Mouse (Mus musculus) liver, embryonic 14.5 days (tissue): ENCODE measurements around the gene Nt5dc1. TPM values are rescaled to one million over a fixed set of nuclear protein-coding genes. Genes with fewer than 3 reads are reported as not detected.

ENCODE experiments used
- ATAC-seq: fragments of 200-750 bp; cut with Nextera tagmentation; 2 replicates; pipeline ENCODE4 v1.8.0; 2017; ENCODE audit warnings: moderate number of reproducible peaks, mild to moderate bottlenecking, moderate library complexity; ENCODE audit not compliant: insufficient read depth
- DNase-seq, 3 experiments: peaks; one replicate each; pipeline ENCODE4 v3.0.0-alpha.2; 2012 to 2013; ENCODE audit warnings: low read depth in 3 of 3, low spot score in 3 of 3
- H3K27ac ChIP-seq: fragments of 300-500 bp; sonication (generic); 2 replicates; pipeline ENCODE4 v1.5.1; 2014; ENCODE audit warnings: moderate library complexity, mild to moderate bottlenecking, control low read depth, inconsistent platforms
- H3K27me3 ChIP-seq: fragments of 300-500 bp; sonication (generic); 2 replicates; pipeline ENCODE4 v1.6.1; 2014; ENCODE audit warnings: mild to moderate bottlenecking, low read length, moderate library complexity; ENCODE audit not compliant: control insufficient read depth, insufficient read depth
- H3K36me3 ChIP-seq: fragments of 300-500 bp; sonication (generic); replicated peaks from 2 replicates; pipeline ENCODE4 v1.6.1; 2014; ENCODE audit warnings: low read depth; ENCODE audit not compliant: control insufficient read depth, insufficient read depth
- H3K4me1 ChIP-seq, 2 experiments: fragments of 200-500 bp in 1 of 2; fragments of 300-500 bp in 1 of 2; sonication (generic) in 1 of 2; replicated peaks; 2 replicates each; pipeline ENCODE4 v1.6.1; 2012 to 2014; ENCODE audit warnings: antibody characterized with exemption in 1 of 2, inconsistent platforms in 1 of 2, low read length in 1 of 2; ENCODE audit not compliant: control insufficient read depth in 2 of 2, insufficient read depth in 2 of 2
- H3K4me2 ChIP-seq: fragments of 300-500 bp; sonication (generic); 2 replicates; pipeline ENCODE4 v1.6.1; 2014; ENCODE audit warnings: low read depth, mild to moderate bottlenecking, control low read depth, moderate library complexity
- H3K4me3 ChIP-seq, 2 experiments: fragments of 200-500 bp in 1 of 2; fragments of 300-500 bp in 1 of 2; sonication (generic) in 1 of 2; 2 replicates each; pipeline ENCODE4 v1.5.1; 2012 to 2014; ENCODE audit warnings: low read depth in 2 of 2, low read length in 2 of 2, mild to moderate bottlenecking in 2 of 2, control low read depth in 1 of 2, inconsistent platforms in 1 of 2, moderate library complexity in 1 of 2; ENCODE audit not compliant: insufficient read depth in 1 of 2
- H3K9ac ChIP-seq: fragments of 300-500 bp; sonication (generic); replicated peaks from 2 replicates; pipeline ENCODE4 v1.6.1; 2014; ENCODE audit warnings: mild to moderate bottlenecking, control low read depth, moderate library complexity
- H3K9me3 ChIP-seq: fragments of 300-500 bp; sonication (generic); 2 replicates; pipeline ENCODE4 v1.6.1; 2016; ENCODE audit warnings: low read length, mixed read lengths; ENCODE audit not compliant: control insufficient read depth
- CTCF ChIP-seq: IDR thresholded peaks from 2 replicates; pipeline ENCODE4 v1.5.1; 2016; ENCODE audit warnings: antibody characterized with exemption, low read depth, control low read depth
- EP300 ChIP-seq: IDR thresholded peaks from 2 replicates; pipeline ENCODE4 v1.6.1; 2016; ENCODE audit warnings: antibody characterized with exemption, low read depth
- WGBS: fragments of 180-500 bp; shearing (Covaris S2); extraction: QIAGEN DNeasy Blood & Tissue Kit; methylation state at CpG from one replicate; pipeline ENCODE4 v1.1.7; 2014; ENCODE audit not compliant: insufficient replicate concordance; 5-methylcytosine and 5-hydroxymethylcytosine counted together
- polyA plus RNA-seq, 2 experiments: library from polyadenylated mRNA; depleted of rRNA in 1 of 2; stranded (reverse) in 1 of 2; unstranded in 1 of 2; fragments of >200 nt; fragmentation: Nextera tagmentation in 1 of 2; extraction: Ambion mirVana in 1 of 2; gene quantifications; 2 replicates each; pipeline versions ENCODE4 v1.2.1 to v1.2.3; 2012 to 2014

Nt5dc1 gene
- polyA plus RNA-seq, 2 experiments: 3.2 to 9.7 TPM

GRCm38 (mm10) chr10:34249594-34249993 lies 168.8 kb downstream of the Nt5dc1 start:
- DNase-seq: peak in 1 of 3 experiments; percentile 36
- no peak overlapping the region for H3K9ac ChIP-seq

GRCm38 (mm10) chr10:34247757-34248156 lies 170.6 kb downstream of the Nt5dc1 start:
- WGBS: 47% methylated on average over 3 of the region's 3 CpGs

More at GRCm38 (mm10) chr10:34249594-34249993, 168.8 kb downstream of the Nt5dc1 start:
- Histone ChIP-seq H3K4me3 (no peak overlapping the region), H3K36me3 (no peaks in the 10 kb centered on the region), H3K4me2 (no peak overlapping the region), H3K9me3 (no peaks in the 10 kb centered on the region), H3K4me1 (peaks cover 0 to 11% of the 10 kb centered on the region in 2 experiments; a peak in 1 of 4 replicates), H3K27me3 (no peaks in the 10 kb centered on the region), H3K27ac (no peak overlapping the region)
- no peak for ATAC-seq
- TF ChIP-seq CTCF (no peak), EP300 (no peak)
- 12% methylated on average over 2 of the region's 2 CpGs for WGBS

GRCm38 (mm10) chr10:34246106-34246505 lies 172.2 kb downstream of the Nt5dc1 start:
- TF ChIP-seq EP300: no peak
- no peak for TF ChIP-seq CTCF
- H3K27me3 ChIP-seq: no peaks in the 10 kb centered on the region
- ATAC-seq (no peak), DNase-seq (no peak)
- no peak overlapping the region for H3K27ac ChIP-seq
- no peak overlapping the region for H3K4me3 ChIP-seq
- H3K9ac ChIP-seq: no peak overlapping the region
- WGBS: 58% methylated on average over 2 of the region's 2 CpGs
- no peaks in the 10 kb centered on the region for H3K9me3 ChIP-seq
- no peak overlapping the region for H3K4me2 ChIP-seq
- H3K36me3 ChIP-seq: no peaks in the 10 kb centered on the region
- peaks cover 0 to 11% of the 10 kb centered on the region in 2 experiments; a peak in 2 of 4 replicates for H3K4me1 ChIP-seq

More at GRCm38 (mm10) chr10:34247757-34248156, 170.6 kb downstream of the Nt5dc1 start:
- DNase-seq: no peak
- Histone ChIP-seq H3K36me3 (no peaks in the 10 kb centered on the region), H3K27me3 (no peaks in the 10 kb centered on the region), H3K4me3 (no peak overlapping the region), H3K4me1 (peaks cover 0 to 11% of the 10 kb centered on the region in 2 experiments; a peak in 1 of 4 replicates), H3K4me2 (no peak overlapping the region), H3K27ac (no peak overlapping the region), H3K9me3 (no peaks in the 10 kb centered on the region), H3K9ac (no peak overlapping the region)
- no peak for ATAC-seq
- TF ChIP-seq CTCF (no peak), EP300 (no peak)

GRCm38 (mm10) chr10:34244745-34245144 lies 173.6 kb downstream of the Nt5dc1 start:
- Histone ChIP-seq H3K9me3 (no peaks in the 10 kb centered on the region), H3K9ac (no peak overlapping the region), H3K27me3 (no peaks in the 10 kb centered on the region), H3K27ac (no peak overlapping the region), H3K4me2 (no peak overlapping the region), H3K36me3 (no peaks in the 10 kb centered on the region), H3K4me1 (peaks cover 0 to 13% of the 10 kb centered on the region in 2 experiments; a peak in 3 of 4 replicates), H3K4me3 (no peak overlapping the region)
- TF ChIP-seq EP300 (no peak), CTCF (no peak)
- WGBS: 61% methylated on average over 5 of the region's 5 CpGs
- DNase-seq (no peak), ATAC-seq (no peak)

GRCm38 (mm10) chr10:34238536-34238935 lies 179.8 kb downstream of the Nt5dc1 start:
- H3K9me3 ChIP-seq: no peaks in the 10 kb centered on the region
- peak; percentile 94 for ATAC-seq
- H3K4me1 ChIP-seq: peaks cover 8 to 18% of the 10 kb centered on the region in 2 experiments
- H3K9ac ChIP-seq: no peak overlapping the region
- DNase-seq: peak; percentile 36 to 49 (median 47)
- H3K4me2 ChIP-seq: peak overlapping the region; percentile 38
- H3K27ac ChIP-seq: no peak overlapping the region; the same call in 1 of the 2 replicates
- no peak overlapping the region for H3K4me3 ChIP-seq
- WGBS: 32% methylated on average over 4 of the region's 4 CpGs
- TF ChIP-seq CTCF: no peak
- TF ChIP-seq EP300: peak; percentile 72
- no peaks in the 10 kb centered on the region for H3K36me3 ChIP-seq
- no peaks in the 10 kb centered on the region for H3K27me3 ChIP-seq

Other genes with a start within 250 kb of the Nt5dc1 start
- gene Dse, start 210.8 kb downstream of the Nt5dc1 start, polyA plus RNA-seq (2012; rRNA removed): 2.7 and 2.8 TPM in 2 replicates
- 5.7 and 6.1 TPM in 2 replicates for gene Dse, start 210.8 kb downstream of the Nt5dc1 start, polyA plus RNA-seq (2014; fragmentation: Nextera tagmentation; extraction: Ambion mirVana)
- gene Tspyl1, start 136.4 kb downstream of the Nt5dc1 start, polyA plus RNA-seq (2012; rRNA removed): 8.4 and 11.2 TPM in 2 replicates
- 13.0 and 13.5 TPM in 2 replicates for gene Tspyl1, start 136.4 kb downstream of the Nt5dc1 start, polyA plus RNA-seq (2014; fragmentation: Nextera tagmentation; extraction: Ambion mirVana)
- 0.29 and 0.42 TPM in 2 replicates for gene Tspyl4, start 121.1 kb downstream of the Nt5dc1 start, polyA plus RNA-seq (2012; rRNA removed)
- gene Tspyl4, start 121.1 kb downstream of the Nt5dc1 start, polyA plus RNA-seq (2014; fragmentation: Nextera tagmentation; extraction: Ambion mirVana): 0.19 and 0.48 TPM in 2 replicates
- gene Col10a1, start 28.6 kb downstream of the Nt5dc1 start, polyA plus RNA-seq (2012; rRNA removed): 0.01 TPM in 1 of 2 replicates, not detected in the other
- gene Col10a1, start 28.6 kb downstream of the Nt5dc1 start, polyA plus RNA-seq (2014; fragmentation: Nextera tagmentation; extraction: Ambion mirVana): not detected in 2 replicates
- gene Frk, start 64.8 kb upstream of the Nt5dc1 start, polyA plus RNA-seq (2012; rRNA removed): 0.35 and 0.46 TPM in 2 replicates
- 0.95 and 1.4 TPM in 2 replicates for gene Frk, start 64.8 kb upstream of the Nt5dc1 start, polyA plus RNA-seq (2014; fragmentation: Nextera tagmentation; extraction: Ambion mirVana)